Mouse (Mus musculus) heart, embryonic 13.5 days (tissue): ENCODE results near the gene Fam205c. TPM values are rescaled to one million over a fixed set of nuclear protein-coding genes. Genes with fewer than 3 reads are reported as not detected.
"Not testable (repeated sequence)": the region's sequence is repeated elsewhere in the genome, so short reads cannot be mapped to it uniquely, and the experiment has no call there.

Source experiments
- ATAC-seq: fragments of 200-750 bp; cut with Nextera tagmentation; 2 replicates; pipeline ENCODE4 v1.8.0; 2017; ENCODE audit warnings: moderate TSS enrichment; ENCODE audit not compliant: insufficient number of reproducible peaks, low FRiP score, low TSS enrichment; ENCODE audit errors: extremely low read depth
- H3K27ac ChIP-seq: fragments of 300-500 bp; sonication (generic); replicated peaks from 2 replicates; pipeline ENCODE4 v1.5.1; 2015; ENCODE audit warnings: moderate library complexity, mild to moderate bottlenecking, inconsistent platforms
- H3K27me3 ChIP-seq: fragments of 300-500 bp; sonication (generic); replicated peaks from 2 replicates; pipeline ENCODE4 v1.6.1; 2015; ENCODE audit warnings: mild to moderate bottlenecking, inconsistent platforms
- H3K36me3 ChIP-seq: fragments of 300-500 bp; sonication (generic); 2 replicates; pipeline ENCODE4 v1.6.1; 2015; ENCODE audit warnings: mild to moderate bottlenecking, inconsistent platforms
- H3K4me1 ChIP-seq: fragments of 300-500 bp; sonication (generic); 2 replicates; pipeline ENCODE4 v1.6.1; 2015; ENCODE audit warnings: inconsistent platforms
- H3K4me2 ChIP-seq: fragments of 300-500 bp; sonication (generic); 2 replicates; pipeline ENCODE4 v1.6.1; 2015; ENCODE audit warnings: inconsistent platforms, mild to moderate bottlenecking, moderate library complexity
- H3K4me3 ChIP-seq: fragments of 300-500 bp; sonication (generic); 2 replicates; pipeline ENCODE4 v1.5.1; 2015; ENCODE audit warnings: moderate library complexity, mild to moderate bottlenecking, inconsistent platforms
- H3K9ac ChIP-seq: fragments of 300-500 bp; sonication (generic); 2 replicates; pipeline ENCODE4 v1.6.1; 2015; ENCODE audit warnings: inconsistent platforms, mild to moderate bottlenecking, moderate library complexity
- H3K9me3 ChIP-seq: fragments of 300-500 bp; sonication (generic); 2 replicates; pipeline ENCODE4 v1.6.1; 2016; ENCODE audit warnings: inconsistent platforms
- WGBS: fragments of 180-500 bp; shearing (Covaris S2); methylation state at CpG from one replicate; pipeline ENCODE4 v1.1.7; 2015; ENCODE audit warnings: mixed read lengths; 5-methylcytosine and 5-hydroxymethylcytosine counted together
- polyA plus RNA-seq: library from polyadenylated mRNA; unstranded; fragments of >200 nt; fragmentation: Nextera tagmentation; extraction: Ambion mirVana; gene quantifications from 2 replicates; pipeline ENCODE4 v1.2.1, GENCODE M21; 2015

The Fam205c gene
- polyA plus RNA-seq, 1 experiment from 2014 or later, result 0.20 TPM

GRCm38 (mm10) chr4:42876586-42877291, 2.7 kb upstream of the Fam205c start:
- Histone ChIP-seq H3K4me3 (no peak overlapping the region), H3K9ac (no peak overlapping the region), H3K9me3 (no peaks in the 10 kb centered on the region), H3K4me1 (peaks cover 7% of the 10 kb centered on the region; the same call in 1 of the 2 replicates), H3K27ac (no peak overlapping the region), H3K36me3 (no peaks in the 10 kb centered on the region), H3K27me3 (peaks cover 19% of the 10 kb centered on the region; the same call in 1 of the 2 replicates), H3K4me2 (no peak overlapping the region)
- WGBS, result 26% methylated on average over 5 of the region's 5 CpGs
- no peak for ATAC-seq

- Histone ChIP-seq H3K27ac (no peak overlapping the region), H3K36me3 (no peaks in the 10 kb centered on the region), H3K9ac (no peak overlapping the region), H3K27me3 (peaks cover 32% of the 10 kb centered on the region), H3K4me2 (no peak overlapping the region), H3K4me1 (no peaks in the 10 kb centered on the region), H3K9me3 (no peaks in the 10 kb centered on the region), H3K4me3 (no peak overlapping the region)
- ATAC-seq, result no peak
- WGBS, result 69% methylated on average over 16 of the region's 16 CpGs
These were observed 1.1 kb downstream of the Fam205c start for GRCm38 (mm10) chr4:42872746-42873435.

- H3K4me1 ChIP-seq, result no peaks in the 10 kb centered on the region
- no peak overlapping the region for H3K4me3 ChIP-seq
- no peak overlapping the region for H3K27ac ChIP-seq
- no peaks in the 10 kb centered on the region for H3K36me3 ChIP-seq
- peaks cover 32% of the 10 kb centered on the region for H3K27me3 ChIP-seq
- H3K9me3 ChIP-seq, result no peaks in the 10 kb centered on the region
- H3K4me2 ChIP-seq, result no peak overlapping the region
- H3K9ac ChIP-seq, result no peak overlapping the region
- WGBS, result 90% methylated on average over 7 of the region's 7 CpGs
- ATAC-seq, result no peak
These were observed 1.9 kb downstream of the Fam205c start for GRCm38 (mm10) chr4:42872151-42872550.

GRCm38 (mm10) chr4:42870748-42871147, 3.3 kb downstream of the Fam205c start:
- 71% methylated on average over 5 of the region's 5 CpGs for WGBS
- Histone ChIP-seq H3K9me3 (no peaks in the 10 kb centered on the region), H3K27me3 (peaks cover 27% of the 10 kb centered on the region), H3K27ac (no peak overlapping the region), H3K4me3 (no peak overlapping the region), H3K4me1 (no peaks in the 10 kb centered on the region), H3K9ac (no peak overlapping the region), H3K36me3 (no peaks in the 10 kb centered on the region), H3K4me2 (no peak overlapping the region)
- no peak for ATAC-seq

- 82% methylated on average over 5 of the region's 5 CpGs for WGBS
These were observed 5.8 kb downstream of the Fam205c start for GRCm38 (mm10) chr4:42868193-42868592.

GRCm38 (mm10) chr4:42867390-42867789, 6.6 kb downstream of the Fam205c start:
- no peak overlapping the region for H3K27ac ChIP-seq
- H3K36me3 ChIP-seq, result no peaks in the 10 kb centered on the region
- H3K4me3 ChIP-seq, result no peak overlapping the region
- no peak overlapping the region for H3K9ac ChIP-seq
- peaks cover 17% of the 10 kb centered on the region for H3K27me3 ChIP-seq
- no peaks in the 10 kb centered on the region for H3K9me3 ChIP-seq
- ATAC-seq, result no peak
- H3K4me2 ChIP-seq, result no peak overlapping the region
- WGBS, result 50% methylated on average over 3 of the region's 3 CpGs
- no peaks in the 10 kb centered on the region for H3K4me1 ChIP-seq

More at GRCm38 (mm10) chr4:42868193-42868592, 5.8 kb downstream of the Fam205c start:
- no peaks in the 10 kb centered on the region for H3K4me1 ChIP-seq
- H3K4me2 ChIP-seq, result no peak overlapping the region
- H3K27me3 ChIP-seq, result peaks cover 23% of the 10 kb centered on the region
- H3K4me3 ChIP-seq, result no peak overlapping the region
- no peak for ATAC-seq
- no peak overlapping the region for H3K27ac ChIP-seq
- no peaks in the 10 kb centered on the region for H3K9me3 ChIP-seq
- H3K36me3 ChIP-seq, result no peaks in the 10 kb centered on the region
- no peak overlapping the region for H3K9ac ChIP-seq

- H3K36me3 ChIP-seq, H3K27ac ChIP-seq, ATAC-seq, H3K9ac ChIP-seq, H3K4me1 ChIP-seq, H3K27me3 ChIP-seq, H3K9me3 ChIP-seq, H3K4me2 ChIP-seq, H3K4me3 ChIP-seq: not testable (repeated sequence)
- WGBS, result 79% methylated on average over 5 of the region's 5 CpGs
These were observed 10.5 kb downstream of the Fam205c start for GRCm38 (mm10) chr4:42863487-42863886.

GRCm38 (mm10) chr4:42860483-42860882, 13.6 kb downstream of the Fam205c start:
- 63% methylated on average over 9 of the region's 9 CpGs for WGBS
- H3K36me3 ChIP-seq, ATAC-seq, H3K9ac ChIP-seq, H3K27ac ChIP-seq, H3K4me1 ChIP-seq, H3K27me3 ChIP-seq, H3K9me3 ChIP-seq, H3K4me3 ChIP-seq, H3K4me2 ChIP-seq: not testable (repeated sequence)

- not testable (repeated sequence) for H3K27me3 ChIP-seq, H3K9ac ChIP-seq, H3K9me3 ChIP-seq, H3K27ac ChIP-seq, H3K36me3 ChIP-seq, H3K4me1 ChIP-seq, H3K4me3 ChIP-seq, ATAC-seq, H3K4me2 ChIP-seq
- WGBS, result 74% methylated on average over 1 of the region's 1 CpGs
These were observed 17.4 kb downstream of the Fam205c start, which contains the start of gene Gm12394 for GRCm38 (mm10) chr4:42856671-42857070. Gm12394 (minus strand) TSS chr4:42856771.

GRCm38 (mm10) chr4:42853788-42854187, 20.2 kb downstream of the Fam205c start, which contains the start of gene Fam205a1:
Fam205a1 (minus strand) TSS chr4:42853888.
- not testable (repeated sequence) for H3K9me3 ChIP-seq, H3K4me3 ChIP-seq, ATAC-seq, H3K27me3 ChIP-seq, H3K9ac ChIP-seq, H3K4me1 ChIP-seq, H3K27ac ChIP-seq, H3K4me2 ChIP-seq, H3K36me3 ChIP-seq
- WGBS, result 64% methylated on average over 1 of the region's 1 CpGs
